Mouse (Mus musculus) cerebellum, postnatal 14 days (tissue): ENCODE measurements around the gene Thap11.
"Not testable (repeated sequence)": the region's sequence is repeated elsewhere in the genome, so short reads cannot be mapped to it uniquely, and the experiment has no call there.

Experiments
- DNase-seq, 2 experiments: peaks; one replicate each; pipeline ENCODE4 v3.0.0; 2021; ENCODE audit warnings: mixed read lengths in 2 of 2

Thap11 gene

GRCm38 (mm10) chr8:105854715-105855216 is at the start of gene Thap11:
Thap11 (plus strand) TSS chr8:105855132.
- peak; percentile 94 to 96 for DNase-seq

GRCm38 (mm10) chr8:105805346-105805745 is 49.6 kb upstream of the Thap11 start:
- no peak for DNase-seq

- DNase-seq = no peak
These were observed 49.0 kb upstream of the Thap11 start for GRCm38 (mm10) chr8:105805964-105806363.

- DNase-seq = no peak
These were observed 47.2 kb upstream of the Thap11 start for GRCm38 (mm10) chr8:105807766-105808165.

GRCm38 (mm10) chr8:105808480-105808879 is 46.5 kb upstream of the Thap11 start:
- DNase-seq = no peak

- DNase-seq = no peak
These were observed 44.6 kb upstream of the Thap11 start for GRCm38 (mm10) chr8:105810245-105810786.

- peak; percentile 26 to 42 for DNase-seq
These were observed 43.9 kb upstream of the Thap11 start for GRCm38 (mm10) chr8:105811061-105811460.

- DNase-seq = no peak
These were observed 43.4 kb upstream of the Thap11 start for GRCm38 (mm10) chr8:105811543-105811942.

- DNase-seq = no peak
These were observed 42.4 kb upstream of the Thap11 start for GRCm38 (mm10) chr8:105812511-105812910.

GRCm38 (mm10) chr8:105813241-105813640 is 41.7 kb upstream of the Thap11 start:
- DNase-seq = no peak

GRCm38 (mm10) chr8:105819659-105820058 is 35.3 kb upstream of the Thap11 start:
- DNase-seq = no peak

- no peak for DNase-seq
These were observed 34.0 kb upstream of the Thap11 start for GRCm38 (mm10) chr8:105820925-105821324.

- no peak for DNase-seq
These were observed 29.4 kb upstream of the Thap11 start for GRCm38 (mm10) chr8:105825506-105825905.

- no peak for DNase-seq
These were observed 28.6 kb upstream of the Thap11 start for GRCm38 (mm10) chr8:105826379-105826778.

- peak; percentile 96 for DNase-seq
These were observed 27.8 kb upstream of the Thap11 start, which contains the start of the genes Ranbp10 and Tsnaxip1 for GRCm38 (mm10) chr8:105826861-105827848. Ranbp10 (minus strand) TSS chr8:105827350. Tsnaxip1 (plus strand) TSS chr8:105827731.

- not testable (repeated sequence) for DNase-seq
These were observed 21.2 kb upstream of the Thap11 start for GRCm38 (mm10) chr8:105833740-105834139.

- DNase-seq = peak; percentile 62 to 76
These were observed 19.6 kb upstream of the Thap11 start for GRCm38 (mm10) chr8:105835318-105835717.

- DNase-seq = peak; percentile 31 to 59
These were observed 17.9 kb upstream of the Thap11 start for GRCm38 (mm10) chr8:105836991-105837390.

GRCm38 (mm10) chr8:105839209-105839608 is 15.7 kb upstream of the Thap11 start:
- DNase-seq = no peak

GRCm38 (mm10) chr8:105846678-105847077 is 8.3 kb upstream of the Thap11 start:
- DNase-seq = no peak

GRCm38 (mm10) chr8:105850014-105850413 is 4.9 kb upstream of the Thap11 start:
- DNase-seq = no peak

- no peak for DNase-seq
These were observed 4.3 kb upstream of the Thap11 start for GRCm38 (mm10) chr8:105850611-105851010.

GRCm38 (mm10) chr8:105851651-105852143 is 3.2 kb upstream of the Thap11 start:
- peak; percentile 92 for DNase-seq
